Mouse (Mus musculus) erythroblast, embryonic 14.5 days (primary cell): ENCODE results near the gene Kdm6a. TPM values are rescaled to one million over a fixed set of nuclear protein-coding genes. Genes with fewer than 3 reads are reported as not detected.

Experiments
- H3K27me3 ChIP-seq: 2 replicates; pipeline ENCODE4 v1.6.1; 2012; ENCODE audit warnings: inconsistent platforms; ENCODE audit not compliant: control insufficient read depth
- H3K36me3 ChIP-seq: 2 replicates; pipeline ENCODE4 v1.6.1; 2012; ENCODE audit warnings: mild to moderate bottlenecking, inconsistent platforms; ENCODE audit not compliant: control insufficient read depth
- H3K4me1 ChIP-seq: 2 replicates; pipeline ENCODE4 v1.6.1; 2012; ENCODE audit warnings: inconsistent platforms; ENCODE audit not compliant: control insufficient read depth
- H3K4me3 ChIP-seq: replicated peaks from 2 replicates; pipeline ENCODE3; 2012; ENCODE audit warnings: moderate library complexity, mild to moderate bottlenecking, inconsistent platforms
- H3K9me3 ChIP-seq: 2 replicates; pipeline ENCODE4 v1.6.1; 2012; ENCODE audit warnings: low read length, inconsistent platforms, mixed read lengths; ENCODE audit not compliant: control insufficient read depth
- GATA1 ChIP-seq: IDR thresholded peaks from 2 replicates; pipeline ENCODE4 v1.6.1; 2012; ENCODE audit warnings: low read length, inconsistent platforms, mixed read lengths
- TAL1 ChIP-seq: IDR thresholded peaks from 3 replicates; pipeline ENCODE4 v1.6.1; 2012; ENCODE audit warnings: low read length, inconsistent platforms, mixed read lengths
- polyA plus RNA-seq: library from polyadenylated mRNA; stranded (reverse); fragments of >175 nt; gene quantifications from 2 replicates; pipeline ENCODE4 v1.2.3, GENCODE M21; 2012

Kdm6a gene
- 1.2 and 1.9 TPM in 2 replicates for polyA plus RNA-seq

DNA sequence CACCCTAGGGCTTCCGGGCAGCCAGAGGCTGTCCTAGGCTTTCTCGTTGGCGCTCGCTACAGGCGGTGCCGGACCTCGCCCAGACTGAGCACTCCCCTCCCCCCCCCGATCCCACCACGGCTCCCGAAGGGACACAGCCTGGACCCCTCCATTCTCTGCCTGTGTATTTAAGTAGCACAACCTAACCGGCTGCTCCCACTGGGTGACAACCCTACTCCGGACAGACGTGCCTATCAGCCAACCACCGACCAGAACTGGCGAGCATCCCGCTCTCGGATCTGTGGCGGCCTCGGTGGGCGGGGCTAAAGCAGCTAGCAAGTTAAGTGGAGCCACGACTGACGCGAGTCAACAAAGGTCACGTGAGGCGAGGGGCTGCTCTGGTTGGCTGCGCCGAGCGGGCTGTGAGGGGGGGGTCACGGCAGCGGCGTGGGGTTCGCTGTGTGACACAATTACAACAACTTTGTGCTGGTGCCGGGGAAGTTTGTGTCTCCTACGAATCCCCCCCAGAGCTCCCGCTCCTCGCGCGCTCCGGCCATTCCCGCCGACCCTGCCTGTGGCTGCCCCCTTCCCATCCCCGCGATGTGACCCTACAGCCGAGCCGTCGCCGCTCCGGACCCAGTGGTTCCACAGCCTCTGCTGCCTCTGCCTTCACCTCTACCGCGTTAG, at the start of gene Kdm6a:
Kdm6a (plus strand) TSS at position 384 of the 666 bp plus-strand sequence.
- H3K36me3 ChIP-seq: no peaks in the 10 kb centered on the region; the same call in 1 of the 2 replicates
- TF ChIP-seq TAL1: no peak
- TF ChIP-seq GATA1: no peak
- H3K4me1 ChIP-seq: peaks cover 18% of the 10 kb centered on the region
- no peaks in the 10 kb centered on the region for H3K27me3 ChIP-seq
- H3K4me3 ChIP-seq: peak within 1 kb of the TSS; percentile 98
- H3K9me3 ChIP-seq: no peaks in the 10 kb centered on the region

- no peaks in the 10 kb centered on the region for H3K4me1 ChIP-seq
- no peaks in the 10 kb centered on the region for H3K36me3 ChIP-seq
- H3K4me3 ChIP-seq: no peak within 1 kb of the TSS
- no peaks in the 10 kb centered on the region for H3K9me3 ChIP-seq
- TF ChIP-seq GATA1 (no peak), TAL1 (no peak)
- no peaks in the 10 kb centered on the region for H3K27me3 ChIP-seq
Observed at GRCm38 (mm10) chrX:18145557-18145956, 16.8 kb upstream of the Kdm6a start, which contains the start of gene Dusp21. Gene Dusp21 (plus strand): TSS chrX:18145857.

DNA sequence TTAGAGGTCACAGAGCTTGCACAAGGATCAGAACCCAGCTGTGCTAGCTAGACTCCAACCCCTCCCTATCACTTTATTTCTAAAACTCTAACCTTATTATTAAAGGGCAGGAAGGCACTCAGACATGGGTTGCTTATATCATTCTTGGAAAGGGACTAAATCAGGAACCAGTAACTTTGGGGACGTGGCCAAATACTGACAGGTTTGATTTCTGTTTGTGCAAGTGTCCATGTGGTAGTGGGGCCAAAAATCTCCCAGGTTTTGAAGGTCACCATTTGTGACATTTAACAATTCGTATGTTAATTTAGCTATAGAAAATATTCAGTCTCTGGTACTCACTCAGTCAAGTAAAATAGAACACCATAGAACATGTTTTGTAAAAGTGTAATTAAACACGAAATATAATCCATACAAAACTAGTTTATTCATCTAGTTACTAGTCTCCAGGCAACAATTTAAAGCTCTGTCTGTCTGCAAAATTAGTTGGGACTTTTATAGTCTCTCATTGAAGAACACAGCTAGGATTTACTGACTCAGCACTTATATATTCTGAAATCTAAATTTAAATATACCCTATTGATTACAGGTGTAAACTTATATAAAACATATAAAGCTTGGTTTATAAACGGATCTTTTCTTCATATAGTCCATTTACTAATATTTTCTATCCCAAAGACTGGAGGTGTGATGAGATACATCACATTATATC, 1.5 kb upstream of the Kdm6a start:
- Histone ChIP-seq H3K4me3 (peak overlapping the region; percentile 98), H3K9me3 (no peaks in the 10 kb centered on the region), H3K4me1 (peaks cover 7% of the 10 kb centered on the region), H3K36me3 (no peaks in the 10 kb centered on the region), H3K27me3 (no peaks in the 10 kb centered on the region)
- TF ChIP-seq GATA1: no peak
- TF ChIP-seq TAL1: no peak

- no peak for TF ChIP-seq TAL1
- TF ChIP-seq GATA1: no peak
- Histone ChIP-seq H3K36me3 (no peaks in the 10 kb centered on the region), H3K4me1 (peaks cover 12% of the 10 kb centered on the region), H3K9me3 (no peaks in the 10 kb centered on the region), H3K4me3 (peak overlapping the region; percentile 98), H3K27me3 (no peaks in the 10 kb centered on the region)
Observed at GRCm38 (mm10) chrX:18161796-18162191, 581 bp upstream of the Kdm6a start.

DNA sequence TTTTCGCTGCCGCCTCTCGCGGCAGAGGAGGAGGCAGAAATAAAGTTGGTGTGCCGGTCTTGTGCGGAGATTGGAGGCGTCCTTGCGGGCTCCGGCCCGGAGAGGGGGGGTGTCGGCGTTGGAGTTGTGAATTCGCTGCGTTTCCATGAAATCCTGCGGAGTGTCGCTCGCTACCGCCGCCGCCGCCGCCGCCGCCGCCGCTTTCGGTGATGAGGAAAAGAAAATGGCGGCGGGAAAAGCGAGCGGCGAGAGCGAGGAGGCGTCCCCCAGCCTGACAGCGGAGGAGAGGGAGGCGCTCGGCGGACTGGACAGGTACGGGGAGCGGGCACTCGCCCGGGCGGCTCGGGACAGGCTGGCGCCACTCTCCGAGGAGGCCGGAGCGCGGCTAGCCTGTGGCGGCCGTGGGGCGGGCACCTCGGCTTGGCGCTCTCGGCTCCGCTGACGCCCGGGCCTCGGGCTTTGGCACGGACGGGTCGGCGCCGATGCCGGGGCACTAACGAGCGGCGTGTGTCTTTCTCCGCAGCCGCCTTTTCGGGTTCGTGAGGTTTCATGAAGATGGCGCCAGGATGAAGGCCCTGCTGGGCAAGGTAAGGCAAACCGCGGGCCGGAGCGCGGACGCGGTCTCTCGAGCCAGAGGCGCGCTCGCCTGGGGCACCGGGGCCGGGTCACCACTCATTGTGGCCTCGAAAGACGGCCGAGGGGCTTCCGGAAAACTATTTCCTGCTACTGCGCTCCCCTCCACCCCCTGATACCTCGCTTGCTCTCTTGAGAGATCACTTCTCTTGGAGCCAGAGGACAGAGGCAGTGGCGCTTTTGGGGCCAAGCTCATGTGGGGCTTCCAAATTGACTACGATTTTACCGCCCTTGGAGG, 721 bp downstream of the Kdm6a start:
- peak overlapping the region; percentile 98 for H3K4me3 ChIP-seq
- no peaks in the 10 kb centered on the region for H3K9me3 ChIP-seq
- no peaks in the 10 kb centered on the region for H3K27me3 ChIP-seq
- TF ChIP-seq GATA1: no peak
- TF ChIP-seq TAL1: no peak
- peaks cover 6% of the 10 kb centered on the region for H3K36me3 ChIP-seq
- peaks cover 22% of the 10 kb centered on the region for H3K4me1 ChIP-seq

GRCm38 (mm10) chrX:18163917-18164624, 1.7 kb downstream of the Kdm6a start:
- peaks cover 23% of the 10 kb centered on the region for H3K4me1 ChIP-seq
- H3K36me3 ChIP-seq: peaks cover 9% of the 10 kb centered on the region
- H3K27me3 ChIP-seq: no peaks in the 10 kb centered on the region
- no peak; the same call in 1 of the 2 replicates for TF ChIP-seq GATA1
- TF ChIP-seq TAL1: peak; percentile 52
- no peaks in the 10 kb centered on the region for H3K9me3 ChIP-seq
- H3K4me3 ChIP-seq: peak overlapping the region; percentile 98

GRCm38 (mm10) chrX:18165121-18165520, 2.7 kb downstream of the Kdm6a start:
- TF ChIP-seq GATA1 (no peak), TAL1 (no peak)
- Histone ChIP-seq H3K9me3 (no peaks in the 10 kb centered on the region), H3K36me3 (peaks cover 9% of the 10 kb centered on the region), H3K4me3 (peak overlapping the region; percentile 98), H3K4me1 (peaks cover 23% of the 10 kb centered on the region), H3K27me3 (no peaks in the 10 kb centered on the region)

- H3K9me3 ChIP-seq: no peaks in the 10 kb centered on the region
- no peak for TF ChIP-seq TAL1
- no peak for TF ChIP-seq GATA1
- peak overlapping the region; percentile 51 for H3K4me3 ChIP-seq
Observed at GRCm38 (mm10) chrX:18166961-18167360, 4.6 kb downstream of the Kdm6a start.

More at GRCm38 (mm10) chrX:18166961-18167360, 4.6 kb downstream of the Kdm6a start:
- Histone ChIP-seq H3K4me1 (peaks cover 16% of the 10 kb centered on the region), H3K36me3 (peaks cover 15% of the 10 kb centered on the region), H3K27me3 (no peaks in the 10 kb centered on the region)
